Mouse (Mus musculus) heart, embryonic 15.5 days (tissue): ENCODE data around the gene Aunip. TPM values are rescaled to one million over a fixed set of nuclear protein-coding genes. Genes with fewer than 3 reads are reported as not detected.

ENCODE experiments used
- ATAC-seq: fragments of 200-750 bp; cut with Nextera tagmentation; replicated peaks from 2 replicates; pipeline ENCODE4 v1.8.0; 2017; ENCODE audit warnings: low read depth, moderate TSS enrichment; ENCODE audit not compliant: insufficient number of reproducible peaks, insufficient read depth, low FRiP score
- H3K27ac ChIP-seq: fragments of 300-500 bp; sonication (generic); 2 replicates; pipeline ENCODE4 v1.5.1; 2015; ENCODE audit warnings: mild to moderate bottlenecking, inconsistent platforms
- H3K27me3 ChIP-seq: fragments of 300-500 bp; sonication (generic); 2 replicates; pipeline ENCODE4 v1.6.1; 2015; ENCODE audit warnings: inconsistent platforms
- H3K36me3 ChIP-seq: fragments of 300-500 bp; sonication (generic); 2 replicates; pipeline ENCODE4 v1.6.1; 2015; ENCODE audit warnings: mild to moderate bottlenecking, inconsistent platforms
- H3K4me1 ChIP-seq: fragments of 300-500 bp; sonication (generic); replicated peaks from 2 replicates; pipeline ENCODE4 v1.6.1; 2015; ENCODE audit warnings: inconsistent platforms
- H3K4me2 ChIP-seq: fragments of 300-500 bp; sonication (generic); 2 replicates; pipeline ENCODE4 v1.6.1; 2015; ENCODE audit warnings: inconsistent platforms, mild to moderate bottlenecking, moderate library complexity
- H3K4me3 ChIP-seq: fragments of 300-500 bp; sonication (generic); 2 replicates; pipeline ENCODE4 v1.5.1; 2015; ENCODE audit warnings: mild to moderate bottlenecking, inconsistent platforms
- H3K9ac ChIP-seq: fragments of 300-500 bp; sonication (generic); 2 replicates; pipeline ENCODE4 v1.6.1; 2015; ENCODE audit warnings: mild to moderate bottlenecking, inconsistent platforms
- H3K9me3 ChIP-seq: fragments of 300-500 bp; sonication (generic); replicated peaks from 2 replicates; pipeline ENCODE4 v1.6.1; 2016; ENCODE audit warnings: inconsistent platforms
- whole genome bisulfite sequencing: fragments of 180-500 bp; shearing (Covaris S2); methylation state at CpG from one replicate; pipeline ENCODE4 v1.1.7; 2015; ENCODE audit warnings: mixed read lengths; 5-methylcytosine and 5-hydroxymethylcytosine counted together
- polyA plus RNA-seq: library from polyadenylated mRNA; unstranded; fragments of >200 nt; fragmentation: Nextera tagmentation; extraction: Ambion mirVana; gene quantifications from 2 replicates; pipeline ENCODE4 v1.2.1, GENCODE M21; 2015

Gene Aunip
- polyA plus RNA-seq, 1 experiment from 2014 or later = 7.9 TPM

GRCm38 (mm10) chr4:134557626-134558249 lies 46.9 kb downstream of the Aunip start:
- no peak for ATAC-seq

GRCm38 (mm10) chr4:134558570-134559113 lies 47.8 kb downstream of the Aunip start:
- Histone ChIP-seq H3K4me3 (no peak overlapping the region), H3K4me1 (peaks cover 8% of the 10 kb centered on the region), H3K9me3 (no peaks in the 10 kb centered on the region), H3K4me2 (no peak overlapping the region), H3K27me3 (no peaks in the 10 kb centered on the region), H3K9ac (no peak overlapping the region), H3K27ac (no peak overlapping the region), H3K36me3 (peaks cover 10% of the 10 kb centered on the region; the same call in 1 of the 2 replicates)
- no peak for ATAC-seq
- WGBS = 62% methylated on average over 9 of the region's 9 CpGs

More at GRCm38 (mm10) chr4:134557626-134558249, 46.9 kb downstream of the Aunip start:
- Histone ChIP-seq H3K36me3 (peaks cover 6% of the 10 kb centered on the region; the same call in 1 of the 2 replicates), H3K4me2 (no peak overlapping the region), H3K4me3 (no peak overlapping the region), H3K27me3 (no peaks in the 10 kb centered on the region), H3K9ac (no peak overlapping the region), H3K4me1 (peaks cover 8% of the 10 kb centered on the region), H3K9me3 (no peaks in the 10 kb centered on the region), H3K27ac (no peak overlapping the region)
- WGBS = 28% methylated on average over 16 of the region's 16 CpGs

- no peak for ATAC-seq
- Histone ChIP-seq H3K9me3 (no peaks in the 10 kb centered on the region), H3K36me3 (peaks cover 14% of the 10 kb centered on the region; the same call in 1 of the 2 replicates), H3K27me3 (no peaks in the 10 kb centered on the region), H3K4me2 (no peak overlapping the region), H3K4me3 (no peak overlapping the region), H3K4me1 (peaks cover 8% of the 10 kb centered on the region), H3K9ac (no peak overlapping the region), H3K27ac (no peak overlapping the region)
- WGBS = 74% methylated on average over 7 of the region's 7 CpGs
These were observed 48.4 kb downstream of the Aunip start for GRCm38 (mm10) chr4:134559154-134559553.

- no peak overlapping the region for H3K9ac ChIP-seq
- 87% methylated on average over 8 of the region's 8 CpGs for WGBS
These were observed 49.9 kb downstream of the Aunip start for GRCm38 (mm10) chr4:134560699-134561098.

GRCm38 (mm10) chr4:134562014-134562413 lies 51.2 kb downstream of the Aunip start:
- peaks cover 6% of the 10 kb centered on the region for H3K4me1 ChIP-seq
- no peak overlapping the region for H3K9ac ChIP-seq
- no peaks in the 10 kb centered on the region for H3K27me3 ChIP-seq
- no peak overlapping the region for H3K4me3 ChIP-seq
- 89% methylated on average over 2 of the region's 2 CpGs for WGBS
- ATAC-seq = no peak
- H3K9me3 ChIP-seq = no peaks in the 10 kb centered on the region
- H3K27ac ChIP-seq = no peak overlapping the region
- no peak overlapping the region for H3K4me2 ChIP-seq
- H3K36me3 ChIP-seq = peaks cover 36% of the 10 kb centered on the region

More at GRCm38 (mm10) chr4:134560699-134561098, 49.9 kb downstream of the Aunip start:
- ATAC-seq = no peak
- no peak overlapping the region for H3K4me3 ChIP-seq
- no peaks in the 10 kb centered on the region for H3K27me3 ChIP-seq
- no peak overlapping the region for H3K4me2 ChIP-seq
- no peaks in the 10 kb centered on the region for H3K9me3 ChIP-seq
- peaks cover 28% of the 10 kb centered on the region for H3K36me3 ChIP-seq
- no peak overlapping the region for H3K27ac ChIP-seq
- H3K4me1 ChIP-seq = peaks cover 8% of the 10 kb centered on the region

- ATAC-seq = no peak
- Histone ChIP-seq H3K4me3 (no peak overlapping the region), H3K36me3 (peaks cover 36% of the 10 kb centered on the region), H3K4me1 (0 out of 2 replicates have a peak, but pooled peaks cover 3% of the 10 kb centered on the region), H3K9ac (no peak overlapping the region), H3K27me3 (no peaks in the 10 kb centered on the region), H3K9me3 (no peaks in the 10 kb centered on the region), H3K4me2 (no peak overlapping the region), H3K27ac (no peak overlapping the region)
- 76% methylated on average over 16 of the region's 16 CpGs for WGBS
These were observed 52.8 kb downstream of the Aunip start for GRCm38 (mm10) chr4:134563624-134564023.

- H3K27me3 ChIP-seq = no peaks in the 10 kb centered on the region
- H3K9me3 ChIP-seq = no peaks in the 10 kb centered on the region
- no peak overlapping the region for H3K27ac ChIP-seq
- ATAC-seq = no peak
- no peak overlapping the region for H3K4me3 ChIP-seq
- H3K4me1 ChIP-seq = 0 out of 2 replicates have a peak, but pooled peaks cover 3% of the 10 kb centered on the region
- no peak overlapping the region for H3K4me2 ChIP-seq
- WGBS = 86% methylated on average over 6 of the region's 6 CpGs
- H3K9ac ChIP-seq = no peak overlapping the region
- H3K36me3 ChIP-seq = peaks cover 36% of the 10 kb centered on the region
These were observed 53.3 kb downstream of the Aunip start for GRCm38 (mm10) chr4:134564093-134564492.

- Histone ChIP-seq H3K9me3 (no peaks in the 10 kb centered on the region), H3K4me1 (0 out of 2 replicates have a peak, but pooled peaks cover 3% of the 10 kb centered on the region), H3K4me3 (no peak overlapping the region), H3K27ac (no peak overlapping the region), H3K36me3 (peaks cover 31% of the 10 kb centered on the region), H3K4me2 (no peak overlapping the region), H3K27me3 (no peaks in the 10 kb centered on the region), H3K9ac (no peak overlapping the region)
- no peak; the same call in 1 of the 2 replicates for ATAC-seq
- 47% methylated on average over 19 of the region's 19 CpGs for WGBS
These were observed 56.8 kb downstream of the Aunip start for GRCm38 (mm10) chr4:134567377-134568226.

- no peaks in the 10 kb centered on the region for H3K9me3 ChIP-seq
- peaks cover 22% of the 10 kb centered on the region for H3K36me3 ChIP-seq
- 0 out of 2 replicates have a peak, but pooled peaks cover 3% of the 10 kb centered on the region for H3K4me1 ChIP-seq
- no peak overlapping the region for H3K4me3 ChIP-seq
- 77% methylated on average over 6 of the region's 6 CpGs for WGBS
- H3K4me2 ChIP-seq = no peak overlapping the region
- H3K27me3 ChIP-seq = no peaks in the 10 kb centered on the region
- no peak overlapping the region for H3K27ac ChIP-seq
- ATAC-seq = no peak
- H3K9ac ChIP-seq = no peak overlapping the region
These were observed 58.4 kb downstream of the Aunip start for GRCm38 (mm10) chr4:134569205-134569604.

GRCm38 (mm10) chr4:134569831-134570230 lies 59.0 kb downstream of the Aunip start:
- no peak for ATAC-seq
- H3K4me2 ChIP-seq = no peak overlapping the region
- peaks cover 17% of the 10 kb centered on the region for H3K36me3 ChIP-seq
- H3K4me3 ChIP-seq = no peak overlapping the region
- H3K27ac ChIP-seq = no peak overlapping the region
- 0 out of 2 replicates have a peak, but pooled peaks cover 3% of the 10 kb centered on the region for H3K4me1 ChIP-seq
- no peaks in the 10 kb centered on the region for H3K27me3 ChIP-seq
- no peak overlapping the region for H3K9ac ChIP-seq
- 75% methylated on average over 8 of the region's 8 CpGs for WGBS
- no peaks in the 10 kb centered on the region for H3K9me3 ChIP-seq

GRCm38 (mm10) chr4:134570704-134571451 lies 60.1 kb downstream of the Aunip start:
- Histone ChIP-seq H3K9me3 (no peaks in the 10 kb centered on the region), H3K27ac (no peak overlapping the region), H3K27me3 (no peaks in the 10 kb centered on the region), H3K4me1 (0 out of 2 replicates have a peak, but pooled peaks cover 3% of the 10 kb centered on the region), H3K4me3 (no peak overlapping the region), H3K9ac (no peak overlapping the region), H3K36me3 (peaks cover 13% of the 10 kb centered on the region), H3K4me2 (no peak overlapping the region)
- ATAC-seq = no peak
- 82% methylated on average over 14 of the region's 14 CpGs for WGBS
